Mouse (Mus musculus): ENCODE data around the gene Rras2. TPM values are rescaled to one million over a fixed set of nuclear protein-coding genes. Genes with fewer than 3 reads are reported as not detected.

Rras2 gene
- total RNA-seq, 1 experiment = 44.0 TPM

GRCm38 (mm10) chr7:114115961-114116360, 1.6 kb downstream of the Rras2 start:
- in situ Hi-C loops (cut with MboI; ENCODE audit: low sequenced_read_pairs in 2 of 2, unreplicated experiment in 2 of 2) = no loop called here
- no peak for DNase-seq (ENCODE audit: low read depth, low spot score)
- H3K4me3 ChIP-seq (ENCODE audit: insufficient read depth in 1 of 2, low read depth in 1 of 2, low read length in 2 of 2, poor library complexity in 1 of 2, severe bottlenecking in 1 of 2) = peak overlapping the region; percentile 72 to 90; a peak in 3 of 4 replicates
- H3K9me3 ChIP-seq (ENCODE audit: control insufficient read depth, insufficient read depth, low read depth, low read length) = no peaks in the 10 kb centered on the region
- H3K9ac ChIP-seq (ENCODE audit: insufficient read depth, low read depth, low read length, poor library complexity, severe bottlenecking) = no peak overlapping the region
- H3K4me1 ChIP-seq (ENCODE audit: control insufficient read depth in 2 of 2, insufficient read depth in 2 of 2, low read length in 2 of 2, poor library complexity in 1 of 2) = peaks cover 0 to 3% of the 10 kb centered on the region in 2 experiments; a peak in 1 of 4 replicates
- H3K36me3 ChIP-seq (ENCODE audit: control insufficient read depth, insufficient read depth, low read length, poor library complexity, severe bottlenecking) = no peaks in the 10 kb centered on the region
- no peak overlapping the region for H3K27ac ChIP-seq (ENCODE audit: insufficient read depth, low read depth, low read length, poor library complexity, severe bottlenecking)
- TF ChIP-seq CHD2 (IDR thresholded peaks at IDR 0.05; ENCODE audit: low read depth, low read length) (no peak), MAFK (IDR thresholded peaks at IDR 0.05; ENCODE audit: insufficient read depth, low read depth, low read length) (no peak), ZC3H11A (IDR thresholded peaks at IDR 0.05; ENCODE audit: borderline replicate concordance, low read depth, low read length) (no peak), ZNF384 (IDR thresholded peaks at IDR 0.05; ENCODE audit: low read depth, low read length) (no peak), HCFC1 (IDR thresholded peaks at IDR 0.05; ENCODE audit: borderline replicate concordance, insufficient read depth, low read length) (no peak)

DNA sequence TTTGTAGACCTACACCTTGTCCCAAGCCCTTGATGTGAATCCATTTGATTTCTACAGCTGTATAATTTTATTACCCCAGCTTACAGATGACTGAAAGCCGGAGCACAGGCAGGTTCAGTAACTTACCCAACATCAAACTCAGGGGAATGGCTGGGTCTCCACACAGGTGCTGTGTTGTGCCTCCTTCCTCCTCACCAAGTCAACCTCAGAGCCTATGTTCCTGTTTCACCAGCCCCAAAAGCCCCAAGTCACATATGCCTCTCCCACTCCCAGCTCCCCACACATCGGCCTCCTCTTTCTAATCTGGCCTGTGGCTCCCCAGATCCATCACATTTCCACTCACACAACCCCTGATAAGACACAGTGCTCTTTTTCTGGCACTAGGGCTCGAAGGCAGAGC, 2.6 kb downstream of the Rras2 start:
- no peaks in the 10 kb centered on the region for H3K36me3 ChIP-seq (ENCODE audit: control insufficient read depth, insufficient read depth, low read length, poor library complexity, severe bottlenecking)
- no peaks in the 10 kb centered on the region for H3K9me3 ChIP-seq (ENCODE audit: control insufficient read depth, insufficient read depth, low read depth, low read length)
- in situ Hi-C loops (cut with MboI; ENCODE audit: low sequenced_read_pairs in 2 of 2, unreplicated experiment in 2 of 2) = no loop called here
- H3K4me1 ChIP-seq (ENCODE audit: control insufficient read depth in 2 of 2, insufficient read depth in 2 of 2, low read length in 2 of 2, poor library complexity in 1 of 2) = peaks cover 0 to 4% of the 10 kb centered on the region in 2 experiments; a peak in 2 of 4 replicates
- DNase-seq (ENCODE audit: low read depth, low spot score) = no peak
- H3K27ac ChIP-seq (ENCODE audit: insufficient read depth, low read depth, low read length, poor library complexity, severe bottlenecking) = no peak overlapping the region
- no peak overlapping the region for H3K9ac ChIP-seq (ENCODE audit: insufficient read depth, low read depth, low read length, poor library complexity, severe bottlenecking)
- TF ChIP-seq ZNF384 (IDR thresholded peaks at IDR 0.05; ENCODE audit: low read depth, low read length) (no peak), MAFK (IDR thresholded peaks at IDR 0.05; ENCODE audit: insufficient read depth, low read depth, low read length) (no peak), CHD2 (IDR thresholded peaks at IDR 0.05; ENCODE audit: low read depth, low read length) (no peak), HCFC1 (IDR thresholded peaks at IDR 0.05; ENCODE audit: borderline replicate concordance, insufficient read depth, low read length) (no peak), ZC3H11A (IDR thresholded peaks at IDR 0.05; ENCODE audit: borderline replicate concordance, low read depth, low read length) (no peak)
- H3K4me3 ChIP-seq (ENCODE audit: insufficient read depth in 1 of 2, low read depth in 1 of 2, low read length in 2 of 2, poor library complexity in 1 of 2, severe bottlenecking in 1 of 2) = no peak overlapping the region

DNA sequence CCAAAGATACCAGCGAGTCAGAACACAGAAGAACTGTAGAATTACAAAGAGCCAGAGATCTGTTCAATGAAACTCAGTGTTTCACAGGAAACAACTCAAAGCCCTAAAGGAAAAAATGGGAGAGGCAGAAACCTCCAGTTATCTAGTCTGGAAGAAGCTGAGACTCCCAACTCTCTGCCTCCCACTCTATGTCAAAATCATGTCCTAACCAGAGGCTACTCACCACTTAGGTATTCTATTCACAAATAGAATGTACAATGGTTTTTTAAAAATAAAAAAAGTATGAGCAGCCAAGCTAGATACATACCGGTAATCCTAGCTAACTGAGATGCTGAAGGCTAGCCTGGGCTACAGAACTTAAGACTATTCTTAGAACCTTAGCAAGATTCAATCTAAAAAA, 3.3 kb downstream of the Rras2 start:
- DNase-seq (ENCODE audit: low read depth, low spot score) = no peak
- TF ChIP-seq ZC3H11A (IDR thresholded peaks at IDR 0.05; ENCODE audit: borderline replicate concordance, low read depth, low read length) = no peak
- TF ChIP-seq CHD2 (IDR thresholded peaks at IDR 0.05; ENCODE audit: low read depth, low read length) = no peak
- no peak for TF ChIP-seq HCFC1 (IDR thresholded peaks at IDR 0.05; ENCODE audit: borderline replicate concordance, insufficient read depth, low read length)
- no peak for TF ChIP-seq ZNF384 (IDR thresholded peaks at IDR 0.05; ENCODE audit: low read depth, low read length)
- no peak for TF ChIP-seq MAFK (IDR thresholded peaks at IDR 0.05; ENCODE audit: insufficient read depth, low read depth, low read length)
- in situ Hi-C loops (cut with MboI; ENCODE audit: low sequenced_read_pairs in 2 of 2, unreplicated experiment in 2 of 2) = no loop called here
- Histone ChIP-seq H3K36me3 (ENCODE audit: control insufficient read depth, insufficient read depth, low read length, poor library complexity, severe bottlenecking) (no peaks in the 10 kb centered on the region), H3K9ac (ENCODE audit: insufficient read depth, low read depth, low read length, poor library complexity, severe bottlenecking) (no peak overlapping the region), H3K4me3 (ENCODE audit: insufficient read depth in 1 of 2, low read depth in 1 of 2, low read length in 2 of 2, poor library complexity in 1 of 2, severe bottlenecking in 1 of 2) (no peak overlapping the region), H3K9me3 (ENCODE audit: control insufficient read depth, insufficient read depth, low read depth, low read length) (no peaks in the 10 kb centered on the region), H3K27ac (ENCODE audit: insufficient read depth, low read depth, low read length, poor library complexity, severe bottlenecking) (no peak overlapping the region), H3K4me1 (ENCODE audit: control insufficient read depth in 2 of 2, insufficient read depth in 2 of 2, low read length in 2 of 2, poor library complexity in 1 of 2) (peaks cover 0 to 6% of the 10 kb centered on the region in 2 experiments; a peak in 2 of 4 replicates)

DNA sequence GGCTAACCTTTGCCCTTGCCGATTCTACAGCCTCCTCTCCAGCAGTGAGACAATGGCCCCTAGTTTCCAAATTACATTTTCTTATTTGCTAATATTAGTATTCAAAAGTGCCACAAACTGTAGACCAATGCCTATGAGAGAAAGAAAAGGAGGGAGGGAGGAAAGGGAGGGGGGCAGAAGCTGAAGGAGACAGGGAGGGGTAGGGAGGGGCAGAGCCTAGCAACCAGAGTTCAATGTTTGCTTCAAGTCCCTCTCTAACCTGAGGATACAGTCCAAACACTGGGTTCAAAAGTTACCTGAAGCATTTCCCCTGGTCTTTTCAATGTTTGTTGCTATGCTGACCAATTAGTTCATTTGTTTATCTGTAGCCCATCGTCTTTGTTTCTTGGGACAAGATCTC, 7.1 kb downstream of the Rras2 start:
- Histone ChIP-seq H3K4me1 (ENCODE audit: control insufficient read depth in 2 of 2, insufficient read depth in 2 of 2, low read length in 2 of 2, poor library complexity in 1 of 2) (peaks cover 0 to 3% of the 10 kb centered on the region in 2 experiments; a peak in 2 of 4 replicates), H3K27ac (ENCODE audit: insufficient read depth, low read depth, low read length, poor library complexity, severe bottlenecking) (no peak overlapping the region), H3K36me3 (ENCODE audit: control insufficient read depth, insufficient read depth, low read length, poor library complexity, severe bottlenecking) (no peaks in the 10 kb centered on the region), H3K9me3 (ENCODE audit: control insufficient read depth, insufficient read depth, low read depth, low read length) (no peaks in the 10 kb centered on the region), H3K4me3 (ENCODE audit: insufficient read depth in 1 of 2, low read depth in 1 of 2, low read length in 2 of 2, poor library complexity in 1 of 2, severe bottlenecking in 1 of 2) (no peak overlapping the region), H3K9ac (ENCODE audit: insufficient read depth, low read depth, low read length, poor library complexity, severe bottlenecking) (no peak overlapping the region)
- in situ Hi-C loops (cut with MboI; ENCODE audit: low sequenced_read_pairs in 2 of 2, unreplicated experiment in 2 of 2) = no loop called here
- TF ChIP-seq CHD2 (IDR thresholded peaks at IDR 0.05; ENCODE audit: low read depth, low read length) = no peak
- no peak for TF ChIP-seq ZC3H11A (IDR thresholded peaks at IDR 0.05; ENCODE audit: borderline replicate concordance, low read depth, low read length)
- TF ChIP-seq HCFC1 (IDR thresholded peaks at IDR 0.05; ENCODE audit: borderline replicate concordance, insufficient read depth, low read length) = no peak
- TF ChIP-seq ZNF384 (IDR thresholded peaks at IDR 0.05; ENCODE audit: low read depth, low read length) = no peak
- TF ChIP-seq MAFK (IDR thresholded peaks at IDR 0.05; ENCODE audit: insufficient read depth, low read depth, low read length) = no peak
- no peak for DNase-seq (ENCODE audit: low read depth, low spot score)

DNA sequence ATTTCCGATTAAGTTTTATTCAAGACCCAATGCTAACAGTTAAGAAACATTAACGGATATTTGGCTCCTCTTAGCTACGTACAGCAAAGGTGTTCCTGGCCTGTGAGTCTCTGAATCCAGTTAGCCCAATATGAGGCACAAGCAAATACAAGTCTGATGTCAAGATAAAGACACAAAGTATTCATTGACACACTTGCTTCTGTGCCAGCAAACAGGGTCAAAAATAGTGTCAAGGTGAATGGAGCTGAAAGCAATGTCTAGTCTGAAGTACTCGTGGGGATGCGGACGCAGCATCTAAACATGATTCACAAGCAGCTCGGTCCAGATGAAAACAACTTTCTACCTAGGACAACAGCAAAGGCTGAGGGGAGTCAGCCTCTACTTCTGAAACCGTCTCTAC, 11.7 kb downstream of the Rras2 start:
- H3K4me1 ChIP-seq (ENCODE audit: control insufficient read depth in 2 of 2, insufficient read depth in 2 of 2, low read length in 2 of 2, poor library complexity in 1 of 2) = peaks cover 0 to 7% of the 10 kb centered on the region in 2 experiments; a peak in 2 of 4 replicates
- no peaks in the 10 kb centered on the region for H3K36me3 ChIP-seq (ENCODE audit: control insufficient read depth, insufficient read depth, low read length, poor library complexity, severe bottlenecking)
- DNase-seq (ENCODE audit: low read depth, low spot score) = no peak
- no peaks in the 10 kb centered on the region for H3K9me3 ChIP-seq (ENCODE audit: control insufficient read depth, insufficient read depth, low read depth, low read length)
- TF ChIP-seq ZC3H11A (IDR thresholded peaks at IDR 0.05; ENCODE audit: borderline replicate concordance, low read depth, low read length) (no peak), CHD2 (IDR thresholded peaks at IDR 0.05; ENCODE audit: low read depth, low read length) (no peak), ZNF384 (IDR thresholded peaks at IDR 0.05; ENCODE audit: low read depth, low read length) (no peak), MAFK (IDR thresholded peaks at IDR 0.05; ENCODE audit: insufficient read depth, low read depth, low read length) (no peak), HCFC1 (IDR thresholded peaks at IDR 0.05; ENCODE audit: borderline replicate concordance, insufficient read depth, low read length) (no peak)
- H3K9ac ChIP-seq (ENCODE audit: insufficient read depth, low read depth, low read length, poor library complexity, severe bottlenecking) = no peak overlapping the region
- no peak overlapping the region for H3K27ac ChIP-seq (ENCODE audit: insufficient read depth, low read depth, low read length, poor library complexity, severe bottlenecking)
- in situ Hi-C loops (cut with MboI; ENCODE audit: low sequenced_read_pairs in 2 of 2, unreplicated experiment in 2 of 2) = no loop called here
- no peak overlapping the region for H3K4me3 ChIP-seq (ENCODE audit: insufficient read depth in 1 of 2, low read depth in 1 of 2, low read length in 2 of 2, poor library complexity in 1 of 2, severe bottlenecking in 1 of 2)
